In genomic region chr10:80741634-80742179, GRCm38 (mm10) we compare ENCODE assay signal across 8 mouse cellular contexts. TPM values are rescaled to one million over a fixed set of nuclear protein-coding genes. Genes with fewer than 3 reads are reported as not detected.
DNase-seq lines count a peak whose midpoint lies in the region; ATAC-seq and TF ChIP-seq lines count a peak whose summit lies in the region.

No protein-coding gene starts in this region.

- H3K4me1 ChIP-seq in bone marrow macrophage, adult 2 months (ENCODE audit: control insufficient read depth, insufficient read depth, low read length), result peaks cover 37% of the 10 kb centered on the region
- peaks cover 40% of the 10 kb centered on the region for H3K4me1 ChIP-seq in forebrain, embryonic 13.5 days
- H3K4me1 ChIP-seq in liver, embryonic 12.5 days, result peaks cover 72% of the 10 kb centered on the region

- ATAC-seq in forebrain, embryonic 13.5 days, result no peak; the same call in 1 of the 2 replicates
- peak; percentile 52 for ATAC-seq in liver, embryonic 12.5 days

- peak overlapping the region; percentile 98 for H3K4me3 ChIP-seq in layer of hippocampus, adult 2 months
- peak overlapping the region; percentile 98 for H3K4me3 ChIP-seq in bone marrow macrophage, adult 2 months (ENCODE audit: insufficient read depth, low read length)
- H3K4me3 ChIP-seq in forebrain, embryonic 13.5 days, result peak overlapping the region; percentile 99
- peak overlapping the region; percentile 97 for H3K4me3 ChIP-seq in liver, embryonic 12.5 days

- H3K9me3 ChIP-seq in forebrain, embryonic 13.5 days (replicated peaks), result no peaks in the 10 kb centered on the region
- H3K9me3 ChIP-seq in liver, embryonic 12.5 days (replicated peaks), result no peaks in the 10 kb centered on the region

- peaks cover 15% of the 10 kb centered on the region for H3K36me3 ChIP-seq in forebrain, embryonic 13.5 days (ENCODE audit: poor library complexity, severe bottlenecking)
- peaks cover 14% of the 10 kb centered on the region; the same call in 1 of the 2 replicates for H3K36me3 ChIP-seq in liver, embryonic 12.5 days

- peak overlapping the region; percentile 99 for H3K4me2 ChIP-seq in forebrain, embryonic 13.5 days
- peak overlapping the region; percentile 80 for H3K4me2 ChIP-seq in liver, embryonic 12.5 days

- H3K27me3 ChIP-seq in forebrain, embryonic 13.5 days, result 0 out of 2 replicates have a peak, but pooled peaks cover 7% of the 10 kb centered on the region
- no peaks in the 10 kb centered on the region for H3K27me3 ChIP-seq in liver, embryonic 12.5 days (replicated peaks)

- H3K9ac ChIP-seq in forebrain, embryonic 13.5 days, result peak overlapping the region; percentile 98
- H3K9ac ChIP-seq in liver, embryonic 12.5 days, result peak overlapping the region; percentile 95

- WGBS in forebrain, embryonic 13.5 days, result 0% methylated on average over 45 of the region's 46 CpGs
- under 1% methylated on average over 46 of the region's 46 CpGs for WGBS in liver, embryonic 12.5 days (ENCODE audit: insufficient replicate concordance)

- TF ChIP-seq CTCF in layer of hippocampus, adult 2 months (conservative IDR thresholded peaks at IDR 0.05), result no peak
- no peak for TF ChIP-seq CTCF in bone marrow macrophage, adult 2 months (IDR thresholded peaks at IDR 0.05; ENCODE audit: low read depth, low read length)

- peak overlapping the region; percentile 97 for H3K27ac ChIP-seq in layer of hippocampus, adult 2 months
- H3K27ac ChIP-seq in bone marrow macrophage, adult 2 months (ENCODE audit: insufficient read depth, low read depth, low read length), result peak overlapping the region; percentile 81
- peak overlapping the region; percentile 78 for H3K27ac ChIP-seq in forebrain, embryonic 13.5 days
- H3K27ac ChIP-seq in liver, embryonic 12.5 days, result peak overlapping the region; percentile 84

- no peak for DNase-seq in layer of hippocampus, adult 2 months (ENCODE audit: low spot score in 2 of 2)
- DNase-seq in layer of hippocampus, adult 8-10 months (ENCODE audit: low spot score in 2 of 2), result no peak
- peak; percentile 56 for DNase-seq in testis, postnatal 14 days (ENCODE audit: low spot score)
- no peak for DNase-seq in urinary bladder, postnatal 14 days (ENCODE audit: low spot score)
- no peak for DNase-seq in ovary, postnatal 10 days (ENCODE audit: low spot score)

- TF ChIP-seq POLR2A in bone marrow macrophage, adult 2 months (IDR thresholded peaks at IDR 0.05; ENCODE audit: borderline replicate concordance, low read depth, low read length), result no peak

RNA-seq across cellular contexts. Expression of gene Ap3d1, which starts 0.4 kb away (rescaled TPM):
- 100 to 1,000 TPM; 145 to 153 TPM for total RNA-seq in layer of hippocampus, adult 2 months (2021)
- 100 to 1,000 TPM; 136 to 163 (median 147) TPM for total RNA-seq in layer of hippocampus, adult 8-10 months (2022)
- polyA plus RNA-seq in bone marrow macrophage, adult 2 months (2012; ENCODE audit: insufficient read depth, insufficient read length, missing spikeins), result 121 and 129 TPM in 2 replicates
- 80.2 and 82.9 TPM in 2 replicates for polyA plus RNA-seq in forebrain, embryonic 13.5 days (2015; fragmentation: Nextera tagmentation; extraction: Ambion mirVana)
- 36.5 and 38.2 TPM in 2 replicates for polyA plus RNA-seq in liver, embryonic 12.5 days (2016; fragmentation: Nextera tagmentation; extraction: Ambion mirVana)

RNA-seq across cellular contexts. Expression of gene Dot1l, which starts 13.3 kb away (rescaled TPM):
- total RNA-seq in layer of hippocampus, adult 2 months (2021), result 10 to 100 TPM; 52.0 to 63.6 TPM
- 10 to 100 TPM; 43.7 to 56.4 (median 51.3) TPM for total RNA-seq in layer of hippocampus, adult 8-10 months (2022)
- polyA plus RNA-seq in bone marrow macrophage, adult 2 months (2012; ENCODE audit: insufficient read depth, insufficient read length, missing spikeins), result 20.9 and 22.1 TPM in 2 replicates
- 19.9 and 21.1 TPM in 2 replicates for polyA plus RNA-seq in forebrain, embryonic 13.5 days (2015; fragmentation: Nextera tagmentation; extraction: Ambion mirVana)
- 15.7 TPM in 2 replicates for polyA plus RNA-seq in liver, embryonic 12.5 days (2016; fragmentation: Nextera tagmentation; extraction: Ambion mirVana)

RNA-seq across cellular contexts. Expression of gene Izumo4, which starts 39.7 kb away (rescaled TPM):
- 10 to 100 TPM; 65.0 to 69.0 TPM for total RNA-seq in layer of hippocampus, adult 2 months (2021)
- total RNA-seq in layer of hippocampus, adult 8-10 months (2022), result 10 to 100 TPM; 56.6 to 73.2 (median 69.8) TPM
- 11.0 and 25.2 TPM in 2 replicates for polyA plus RNA-seq in bone marrow macrophage, adult 2 months (2012; ENCODE audit: insufficient read depth, insufficient read length, missing spikeins)
- polyA plus RNA-seq in forebrain, embryonic 13.5 days (2015; fragmentation: Nextera tagmentation; extraction: Ambion mirVana), result 24.5 and 26.3 TPM in 2 replicates
- polyA plus RNA-seq in liver, embryonic 12.5 days (2016; fragmentation: Nextera tagmentation; extraction: Ambion mirVana), result 10.1 and 10.6 TPM in 2 replicates

RNA-seq across cellular contexts. Expression of gene Mob3a, which starts 39.9 kb away (rescaled TPM):
- 10 to 100 TPM; 10.6 to 16.5 TPM for total RNA-seq in layer of hippocampus, adult 2 months (2021)
- 10 to 100 TPM; 13.8 to 18.0 (median 15.0) TPM for total RNA-seq in layer of hippocampus, adult 8-10 months (2022)
- 53.3 and 53.8 TPM in 2 replicates for polyA plus RNA-seq in bone marrow macrophage, adult 2 months (2012; ENCODE audit: insufficient read depth, insufficient read length, missing spikeins)
- polyA plus RNA-seq in forebrain, embryonic 13.5 days (2015; fragmentation: Nextera tagmentation; extraction: Ambion mirVana), result 47.9 and 51.6 TPM in 2 replicates
- 43.9 and 45.3 TPM in 2 replicates for polyA plus RNA-seq in liver, embryonic 12.5 days (2016; fragmentation: Nextera tagmentation; extraction: Ambion mirVana)

RNA-seq across cellular contexts. Expression of gene Sf3a2, which starts 56.3 kb away (rescaled TPM):
- total RNA-seq in layer of hippocampus, adult 2 months (2021), result 10 to 100 TPM; 51.7 to 55.1 TPM
- total RNA-seq in layer of hippocampus, adult 8-10 months (2022), result 10 to 100 TPM; 43.3 to 60.0 (median 50.2) TPM
- 38.5 and 51.4 TPM in 2 replicates for polyA plus RNA-seq in bone marrow macrophage, adult 2 months (2012; ENCODE audit: insufficient read depth, insufficient read length, missing spikeins)
- 63.5 and 67.3 TPM in 2 replicates for polyA plus RNA-seq in forebrain, embryonic 13.5 days (2015; fragmentation: Nextera tagmentation; extraction: Ambion mirVana)
- 53.5 and 54.1 TPM in 2 replicates for polyA plus RNA-seq in liver, embryonic 12.5 days (2016; fragmentation: Nextera tagmentation; extraction: Ambion mirVana)
